Mouse (Mus musculus) testis, adult 2 months (tissue): ENCODE results near the gene Cypt15.

Experiments
- CTCF ChIP-seq: fragments of 200-500 bp; IDR thresholded peaks from 2 replicates; pipeline ENCODE4 v1.5.1; 2012; ENCODE audit warnings: low read depth, mild to moderate bottlenecking, inconsistent platforms, low read length, moderate library complexity; ENCODE audit not compliant: control insufficient read depth, insufficient read depth, insufficient replicate concordance
- POLR2A ChIP-seq: fragments of 200-500 bp; IDR thresholded peaks from 2 replicates; pipeline ENCODE4 v1.6.1; 2012; ENCODE audit warnings: low read depth, mild to moderate bottlenecking, inconsistent platforms, low read length, moderate library complexity; ENCODE audit not compliant: control insufficient read depth

DNA sequence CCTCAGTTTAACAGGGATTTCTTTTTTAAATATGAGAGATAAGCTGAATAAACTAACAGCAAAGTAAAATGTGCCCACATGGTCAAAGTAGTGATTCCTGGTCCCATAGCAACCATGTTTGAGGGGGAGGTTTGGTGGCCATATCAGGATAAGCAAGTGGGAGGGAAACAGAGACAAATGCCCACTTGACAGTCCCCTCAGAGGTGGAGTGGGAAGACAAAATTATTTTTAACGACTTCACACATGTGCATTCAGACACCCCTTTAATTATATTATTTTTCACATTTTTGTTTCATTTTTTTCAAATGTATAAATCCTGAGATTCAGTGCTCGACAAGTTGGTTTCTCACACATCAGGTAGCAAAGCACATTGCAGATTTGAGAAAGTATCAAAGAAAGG lies 32.8 kb downstream of the Cypt15 start:
- no peak for TF ChIP-seq POLR2A
- TF ChIP-seq CTCF = no peak
